ENCODE assay signal across 8 mouse cellular contexts in genomic region chr17:25111739-25112422, GRCm38 (mm10). TPM values are rescaled to one million over a fixed set of nuclear protein-coding genes. Genes with fewer than 3 reads are reported as not detected.
A peak's percentile ranks its signal among the peaks of the same experiment; 100 is the strongest.
DNase-seq lines count a peak whose midpoint lies in the region; ATAC-seq lines count a peak whose summit lies in the region.

No protein-coding gene starts in this region.

- no peak for DNase-seq in frontal cortex, postnatal 25 days (ENCODE audit: low spot score in 2 of 2)
- peak; percentile 76 for DNase-seq in adrenal gland, postnatal 14 days
- peak; percentile 28 to 29 for DNase-seq in frontal cortex, postnatal 14 days (ENCODE audit: low spot score in 2 of 2)
- peak; percentile 67 for DNase-seq in kidney, postnatal 14 days
- peak; percentile 48 to 75 for DNase-seq in lung, postnatal 4 days
- DNase-seq in spleen, adult 18-20 months = no peak
- DNase-seq in retina, embryonic 14.5 days (ENCODE audit: low spot score) = no peak

- peak; percentile 64; the same call in 1 of the 2 replicates for ATAC-seq in frontal cortex, adult (ENCODE audit: low TSS enrichment)

RNA-seq across cellular contexts. Expression of gene Telo2, which starts 3.9 kb away (rescaled TPM):
- 19.9 and 27.3 TPM in 2 replicates for total RNA-seq in adrenal gland, postnatal 14 days (2021)

RNA-seq across cellular contexts. Expression of gene Ptx4, which starts 8.7 kb away (rescaled TPM):
- not detected in 2 replicates for total RNA-seq in adrenal gland, postnatal 14 days (2021)

RNA-seq across cellular contexts. Expression of gene Clcn7, which starts 21.3 kb away (rescaled TPM):
- 33.3 and 35.2 TPM in 2 replicates for total RNA-seq in adrenal gland, postnatal 14 days (2021)

RNA-seq across cellular contexts. Expression of gene Tmem204, which starts 28.5 kb away (rescaled TPM):
- 30.1 and 30.2 TPM in 2 replicates for total RNA-seq in adrenal gland, postnatal 14 days (2021)

RNA-seq across cellular contexts. Expression of gene Ccdc154, which starts 50.4 kb away (rescaled TPM):
- 0.15 TPM in 1 of 2 replicates, not detected in the other for total RNA-seq in adrenal gland, postnatal 14 days (2021)

Comparison
In these comparisons a context has a peak if more than half of its experiments do, and no peak if none do; other contexts are left out.
1. DNase-seq: peak in adrenal gland, postnatal 14 days (single experiment), frontal cortex, postnatal 14 days (2 of 2), kidney, postnatal 14 days (single experiment) and lung, postnatal 4 days (2 of 2); none in frontal cortex, postnatal 25 days (0 of 2), spleen, adult 18-20 months (0 of 2) and retina, embryonic 14.5 days (single experiment).